Mouse (Mus musculus) hindbrain, embryonic 16.5 days (tissue): ENCODE measurements around the gene Dnah6. TPM values are rescaled to one million over a fixed set of nuclear protein-coding genes. Genes with fewer than 3 reads are reported as not detected.

Source experiments
- ATAC-seq: fragments of 200-750 bp; cut with Nextera tagmentation; 2 replicates; pipeline ENCODE4 v1.8.0; 2017; ENCODE audit warnings: moderate TSS enrichment, moderate library complexity
- H3K27ac ChIP-seq: fragments of 300-500 bp; sonication (generic); 2 replicates; pipeline ENCODE4 v1.5.1; 2014; ENCODE audit warnings: low read depth, mild to moderate bottlenecking, control low read depth, low read length, moderate library complexity
- H3K27me3 ChIP-seq: fragments of 300-500 bp; sonication (generic); replicated peaks from 2 replicates; pipeline ENCODE4 v1.6.1; 2014; ENCODE audit warnings: low read length; ENCODE audit not compliant: control insufficient read depth, insufficient read depth
- H3K36me3 ChIP-seq: fragments of 300-500 bp; sonication (generic); 2 replicates; pipeline ENCODE4 v1.6.1; 2014; ENCODE audit warnings: mild to moderate bottlenecking, low read length, moderate library complexity, mixed read lengths; ENCODE audit not compliant: control insufficient read depth, insufficient read depth
- H3K4me1 ChIP-seq: fragments of 300-500 bp; sonication (generic); 2 replicates; pipeline ENCODE4 v1.6.1; 2014; ENCODE audit warnings: low read depth, low read length; ENCODE audit not compliant: control insufficient read depth, insufficient read depth
- H3K4me2 ChIP-seq: fragments of 300-500 bp; sonication (generic); 2 replicates; pipeline ENCODE4 v1.6.1; 2014; ENCODE audit warnings: mild to moderate bottlenecking, low read length, control low read depth, moderate library complexity
- H3K4me3 ChIP-seq: fragments of 300-500 bp; sonication (generic); 2 replicates; pipeline ENCODE4 v1.5.1; 2014; ENCODE audit warnings: mild to moderate bottlenecking, low read length, control low read depth, moderate library complexity
- H3K9ac ChIP-seq: fragments of 300-500 bp; sonication (generic); 2 replicates; pipeline ENCODE4 v1.6.1; 2014; ENCODE audit warnings: low read depth, mild to moderate bottlenecking, control low read depth, low read length, moderate library complexity
- H3K9me3 ChIP-seq: fragments of 300-500 bp; sonication (generic); 2 replicates; pipeline ENCODE4 v1.6.1; 2014; ENCODE audit warnings: mild to moderate bottlenecking, low read length, moderate library complexity; ENCODE audit not compliant: control insufficient read depth
- WGBS: fragments of 180-500 bp; shearing (Covaris S2); extraction: QIAGEN DNeasy Blood & Tissue Kit; methylation state at CpG from one replicate; pipeline ENCODE4 v1.1.7; 2014; 5-methylcytosine and 5-hydroxymethylcytosine counted together
- polyA plus RNA-seq: library from polyadenylated mRNA; unstranded; fragments of >200 nt; fragmentation: Nextera tagmentation; extraction: Ambion mirVana; gene quantifications from 2 replicates; pipeline ENCODE4 v1.2.1, GENCODE M21; 2015

The Dnah6 gene
- polyA plus RNA-seq, 1 experiment from 2014 or later, result 0.43 TPM

- no peaks in the 10 kb centered on the region for H3K27me3 ChIP-seq
- no peaks in the 10 kb centered on the region for H3K9me3 ChIP-seq
- ATAC-seq, result no peak
- no peak overlapping the region for H3K9ac ChIP-seq
- H3K4me2 ChIP-seq, result no peak overlapping the region
- 0 out of 2 replicates have a peak, but pooled peaks cover 3% of the 10 kb centered on the region for H3K36me3 ChIP-seq
- 92% methylated on average over 2 of the region's 2 CpGs for WGBS
- no peak overlapping the region for H3K4me3 ChIP-seq
- H3K27ac ChIP-seq, result no peak overlapping the region
- peaks cover 12% of the 10 kb centered on the region for H3K4me1 ChIP-seq
Observed at GRCm38 (mm10) chr6:73253006-73253405, 31.6 kb upstream of the Dnah6 start.

DNA sequence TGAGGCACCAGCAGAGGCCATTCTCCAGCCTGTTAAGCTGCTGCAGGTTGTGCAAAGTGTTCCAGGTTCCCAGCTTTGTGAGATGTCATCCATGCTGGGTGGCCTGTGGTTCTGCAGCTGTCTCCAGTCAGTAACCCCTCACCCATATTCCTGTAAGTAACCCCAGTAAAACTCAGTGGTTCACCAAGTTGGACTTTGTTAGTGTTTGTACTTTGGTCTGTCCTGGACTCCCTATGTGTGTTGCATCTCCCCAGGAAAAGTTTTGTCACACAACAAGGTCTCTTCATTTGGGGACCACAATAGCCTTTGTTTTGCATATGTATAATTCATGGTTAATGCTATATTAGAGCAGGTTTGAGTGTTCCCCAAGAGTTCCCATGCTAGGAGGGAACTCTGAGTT lies 30.9 kb upstream of the Dnah6 start:
- H3K4me1 ChIP-seq, result peaks cover 12% of the 10 kb centered on the region
- no peak overlapping the region for H3K9ac ChIP-seq
- no peak for ATAC-seq
- H3K9me3 ChIP-seq, result no peaks in the 10 kb centered on the region
- no peaks in the 10 kb centered on the region for H3K27me3 ChIP-seq
- no peak overlapping the region for H3K4me3 ChIP-seq
- no peak overlapping the region for H3K4me2 ChIP-seq
- 0 out of 2 replicates have a peak, but pooled peaks cover 3% of the 10 kb centered on the region for H3K36me3 ChIP-seq
- H3K27ac ChIP-seq, result no peak overlapping the region

- no peak overlapping the region for H3K4me2 ChIP-seq
- peaks cover 12% of the 10 kb centered on the region for H3K4me1 ChIP-seq
- no peak overlapping the region for H3K27ac ChIP-seq
- no peak overlapping the region for H3K4me3 ChIP-seq
- 88% methylated on average over 11 of the region's 11 CpGs for WGBS
- no peaks in the 10 kb centered on the region for H3K27me3 ChIP-seq
- no peak for ATAC-seq
- H3K9ac ChIP-seq, result no peak overlapping the region
- H3K36me3 ChIP-seq, result no peaks in the 10 kb centered on the region
- H3K9me3 ChIP-seq, result no peaks in the 10 kb centered on the region
Observed at GRCm38 (mm10) chr6:73251336-73251735, 29.9 kb upstream of the Dnah6 start.

DNA sequence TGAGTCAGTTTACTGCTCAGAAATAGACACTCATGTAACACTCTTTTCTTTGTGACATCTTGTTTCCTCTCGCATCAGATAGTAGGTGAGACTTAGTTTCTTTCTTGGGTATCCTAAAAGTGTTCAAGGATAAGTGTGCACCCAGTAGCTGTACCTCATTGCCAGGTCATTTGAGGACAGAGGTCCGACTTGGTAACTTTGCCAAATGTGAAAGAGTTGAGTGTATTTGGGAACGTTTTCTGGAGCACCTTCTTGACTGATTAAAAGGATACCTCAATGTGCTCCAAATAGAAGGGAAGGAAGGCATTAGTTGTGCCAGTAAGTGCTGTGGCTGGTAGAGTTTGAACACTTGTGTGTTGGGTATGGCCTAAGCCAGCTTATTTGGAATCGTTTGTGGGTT lies 28.4 kb upstream of the Dnah6 start:
- Histone ChIP-seq H3K27me3 (no peaks in the 10 kb centered on the region), H3K9me3 (no peaks in the 10 kb centered on the region), H3K9ac (no peak overlapping the region), H3K36me3 (no peaks in the 10 kb centered on the region), H3K4me1 (peaks cover 12% of the 10 kb centered on the region), H3K27ac (no peak overlapping the region), H3K4me3 (no peak overlapping the region), H3K4me2 (peak overlapping the region; percentile 69; the same call in 1 of the 2 replicates)
- no peak for ATAC-seq
- WGBS, result 88% methylated on average over 4 of the region's 4 CpGs

DNA sequence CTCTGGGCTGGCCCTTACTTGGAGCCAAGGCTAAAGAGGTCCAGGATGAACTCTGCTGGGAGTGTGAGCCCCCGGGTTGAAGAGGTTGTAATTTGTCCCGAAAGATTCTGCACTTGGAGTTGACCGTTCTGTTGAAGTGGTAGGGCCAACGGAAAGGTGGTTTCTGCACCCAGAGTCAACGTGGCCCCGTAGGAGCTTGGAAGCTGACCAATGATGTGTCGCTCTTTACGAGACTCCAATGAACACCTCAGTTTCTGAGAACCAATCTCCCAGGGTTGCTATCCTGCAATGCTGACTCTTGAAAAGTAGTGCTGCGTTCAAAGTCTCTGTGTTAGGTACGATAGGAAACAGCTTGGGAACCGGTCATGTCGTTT lies 27.6 kb upstream of the Dnah6 start:
- H3K4me3 ChIP-seq, result peak overlapping the region; percentile 87
- H3K36me3 ChIP-seq, result no peaks in the 10 kb centered on the region
- H3K4me1 ChIP-seq, result peaks cover 8% of the 10 kb centered on the region
- peak overlapping the region; percentile 94 for H3K9ac ChIP-seq
- peak; percentile 3; the same call in 1 of the 2 replicates for ATAC-seq
- H3K27me3 ChIP-seq, result no peaks in the 10 kb centered on the region
- H3K4me2 ChIP-seq, result peak overlapping the region; percentile 69
- 6% methylated on average over 12 of the region's 12 CpGs for WGBS
- no peaks in the 10 kb centered on the region for H3K9me3 ChIP-seq
- H3K27ac ChIP-seq, result no peak overlapping the region

GRCm38 (mm10) chr6:73248237-73249048 lies 27.0 kb upstream of the Dnah6 start, which contains the start of gene Suclg1:
Suclg1 (plus strand) TSS chr6:73248382.
- under 1% methylated on average over 58 of the region's 58 CpGs for WGBS
- peak within 1 kb of the TSS; percentile 87 for H3K4me3 ChIP-seq
- peak within 1 kb of the TSS; percentile 94 for H3K9ac ChIP-seq
- H3K9me3 ChIP-seq, result no peaks in the 10 kb centered on the region
- peak within 1 kb of the TSS; percentile 88 for H3K27ac ChIP-seq
- H3K36me3 ChIP-seq, result no peaks in the 10 kb centered on the region
- peak within 1 kb of the TSS; percentile 72 for H3K4me2 ChIP-seq
- no peaks in the 10 kb centered on the region for H3K27me3 ChIP-seq
- ATAC-seq, result peak; percentile 97
- H3K4me1 ChIP-seq, result peaks cover 8% of the 10 kb centered on the region

- ATAC-seq, result no peak
- WGBS, result 44% methylated on average over 4 of the region's 4 CpGs
- Histone ChIP-seq H3K4me1 (peaks cover 8% of the 10 kb centered on the region), H3K27me3 (no peaks in the 10 kb centered on the region), H3K9ac (no peak overlapping the region), H3K4me3 (peak overlapping the region; percentile 87), H3K9me3 (no peaks in the 10 kb centered on the region), H3K36me3 (no peaks in the 10 kb centered on the region), H3K4me2 (peak overlapping the region; percentile 72), H3K27ac (no peak overlapping the region)
Observed at GRCm38 (mm10) chr6:73247452-73247851, 26.0 kb upstream of the Dnah6 start.

DNA sequence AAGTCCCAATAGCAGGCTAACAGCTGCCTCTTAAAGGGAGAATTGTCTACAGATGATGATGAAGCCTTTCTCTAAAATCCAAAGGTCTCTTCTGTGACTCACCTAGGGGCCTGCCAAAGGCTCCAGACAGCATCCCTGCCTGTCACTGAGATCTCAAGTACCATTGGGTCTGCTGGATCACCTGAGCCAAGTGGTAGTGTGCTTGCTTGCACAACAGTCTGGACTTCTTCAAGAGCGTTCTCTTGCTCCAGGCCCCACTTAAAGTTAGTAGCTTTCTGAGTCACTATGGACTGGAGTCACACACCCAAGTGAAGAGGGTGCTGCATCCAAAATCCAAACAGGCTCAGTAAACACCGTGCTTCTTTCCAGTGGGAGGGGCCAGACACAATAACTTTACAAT lies 25.4 kb upstream of the Dnah6 start:
- Histone ChIP-seq H3K27ac (no peak overlapping the region), H3K4me3 (no peak overlapping the region), H3K9me3 (no peaks in the 10 kb centered on the region), H3K27me3 (no peaks in the 10 kb centered on the region), H3K9ac (no peak overlapping the region), H3K36me3 (no peaks in the 10 kb centered on the region), H3K4me2 (no peak overlapping the region), H3K4me1 (peaks cover 8% of the 10 kb centered on the region)
- no peak for ATAC-seq
- 81% methylated on average over 2 of the region's 2 CpGs for WGBS

DNA sequence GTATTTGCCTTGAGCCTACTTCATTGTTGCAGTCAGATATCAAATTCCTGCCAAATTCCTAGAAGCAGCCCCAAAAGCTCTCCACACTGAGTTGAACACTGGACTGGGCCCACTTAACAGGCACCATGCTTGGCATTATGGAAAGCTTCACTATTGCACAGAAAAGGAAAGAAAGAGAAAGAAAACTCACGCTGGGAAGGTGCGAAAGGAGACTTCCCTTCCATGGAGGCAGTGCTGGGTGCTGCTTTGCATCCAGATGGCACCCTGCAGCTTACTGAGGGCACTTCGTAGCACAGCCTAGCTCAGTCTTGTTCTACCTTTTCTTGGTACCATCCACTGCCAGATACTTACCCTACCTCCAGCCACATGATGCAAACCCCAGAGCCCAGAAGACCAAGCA lies 14.2 kb upstream of the Dnah6 start:
- no peak for ATAC-seq
- no peak overlapping the region for H3K4me2 ChIP-seq
- no peaks in the 10 kb centered on the region for H3K4me1 ChIP-seq
- H3K9me3 ChIP-seq, result no peaks in the 10 kb centered on the region
- no peak overlapping the region for H3K27ac ChIP-seq
- WGBS, result 61% methylated on average over 3 of the region's 3 CpGs
- H3K36me3 ChIP-seq, result no peaks in the 10 kb centered on the region
- H3K27me3 ChIP-seq, result no peaks in the 10 kb centered on the region
- H3K9ac ChIP-seq, result no peak overlapping the region
- H3K4me3 ChIP-seq, result no peak overlapping the region
